Mouse (Mus musculus) limb, embryonic 14.5 days (tissue): Measurements from ENCODE around the gene Plekha4. TPM values are rescaled to one million over a fixed set of nuclear protein-coding genes. Genes with fewer than 3 reads are reported as not detected.

Source experiments
- ATAC-seq: fragments of 200-750 bp; cut with Nextera tagmentation; 2 replicates; pipeline ENCODE4 v1.8.0; 2017; ENCODE audit warnings: low read depth, moderate number of reproducible peaks, moderate TSS enrichment; ENCODE audit not compliant: low FRiP score
- DNase-seq: peaks from one replicate; pipeline ENCODE4 v3.0.0-alpha.2; 2015; ENCODE audit warnings: low spot score
- H3K27ac ChIP-seq: fragments of 300-500 bp; sonication (generic); replicated peaks from 2 replicates; pipeline ENCODE4 v1.5.1; 2014; ENCODE audit warnings: low read depth, mild to moderate bottlenecking, low read length, moderate library complexity, mixed read lengths
- H3K27me3 ChIP-seq: fragments of 300-500 bp; sonication (generic); 2 replicates; pipeline ENCODE4 v1.6.1; 2014; ENCODE audit warnings: low read length, mixed read lengths; ENCODE audit not compliant: control insufficient read depth, insufficient read depth
- H3K36me3 ChIP-seq: fragments of 300-500 bp; sonication (generic); 2 replicates; pipeline ENCODE4 v1.6.1; 2014; ENCODE audit warnings: mild to moderate bottlenecking, low read length, moderate library complexity, mixed read lengths; ENCODE audit not compliant: control insufficient read depth, insufficient read depth
- H3K4me1 ChIP-seq: fragments of 300-500 bp; sonication (generic); 2 replicates; pipeline ENCODE4 v1.6.1; 2014; ENCODE audit warnings: antibody characterized with exemption, low read length, mixed read lengths; ENCODE audit not compliant: control insufficient read depth, insufficient read depth
- H3K4me2 ChIP-seq: fragments of 300-500 bp; sonication (generic); replicated peaks from 2 replicates; pipeline ENCODE4 v1.6.1; 2014; ENCODE audit warnings: low read depth, mild to moderate bottlenecking, low read length, moderate library complexity; ENCODE audit not compliant: severe bottlenecking
- H3K4me3 ChIP-seq: fragments of 300-500 bp; sonication (generic); replicated peaks from 2 replicates; pipeline ENCODE4 v1.5.1; 2014; ENCODE audit warnings: low read length
- H3K9ac ChIP-seq: fragments of 300-500 bp; sonication (generic); 2 replicates; pipeline ENCODE4 v1.6.1; 2014; ENCODE audit warnings: mild to moderate bottlenecking, low read depth, low read length, moderate library complexity; ENCODE audit not compliant: severe bottlenecking
- H3K9me3 ChIP-seq: fragments of 300-500 bp; sonication (generic); 2 replicates; pipeline ENCODE4 v1.6.1; 2016; ENCODE audit warnings: low read length; ENCODE audit not compliant: control insufficient read depth
- POLR2A ChIP-seq: fragments of 200-500 bp; IDR thresholded peaks from 2 replicates; pipeline ENCODE4 v1.8.0; 2012; ENCODE audit warnings: inconsistent platforms, mild to moderate bottlenecking, moderate library complexity, borderline replicate concordance; ENCODE audit not compliant: insufficient read depth, insufficient read length; ENCODE audit errors: extremely low read depth
- WGBS: fragments of 180-500 bp; shearing (Covaris S2); extraction: QIAGEN DNeasy Blood & Tissue Kit; methylation state at CpG from one replicate; pipeline ENCODE4 v1.1.7; 2014; 5-methylcytosine and 5-hydroxymethylcytosine counted together
- polyA plus RNA-seq, 2 experiments: library from polyadenylated mRNA; depleted of rRNA in 1 of 2; stranded (reverse) in 1 of 2; unstranded in 1 of 2; fragments of >200 nt; fragmentation: Nextera tagmentation in 1 of 2; extraction: Ambion mirVana in 1 of 2; gene quantifications; 2 replicates each; pipeline versions ENCODE4 v1.2.1 to v1.2.3; 2012 to 2014

The Plekha4 gene
- polyA plus RNA-seq, 2 experiments: 4.6 to 13.1 TPM

- Histone ChIP-seq H3K4me1 (peaks cover 14% of the 10 kb centered on the region), H3K4me3 (no peak overlapping the region), H3K4me2 (no peak overlapping the region), H3K27ac (no peak overlapping the region), H3K9ac (no peak overlapping the region), H3K27me3 (no peaks in the 10 kb centered on the region), H3K36me3 (peaks cover 55% of the 10 kb centered on the region), H3K9me3 (no peaks in the 10 kb centered on the region)
- no peak for TF ChIP-seq POLR2A
- DNase-seq (no peak), ATAC-seq (no peak)
- WGBS: 96% methylated on average over 8 of the region's 8 CpGs
These were observed 33.8 kb upstream of the Plekha4 start for GRCm38 (mm10) chr7:45492225-45492844.

GRCm38 (mm10) chr7:45492951-45493350, 33.2 kb upstream of the Plekha4 start:
- WGBS: 93% methylated on average over 5 of the region's 5 CpGs
- H3K4me1 ChIP-seq: peaks cover 11% of the 10 kb centered on the region
- H3K9ac ChIP-seq: no peak overlapping the region
- TF ChIP-seq POLR2A: no peak
- H3K9me3 ChIP-seq: no peaks in the 10 kb centered on the region
- no peak for ATAC-seq
- no peak overlapping the region for H3K4me2 ChIP-seq
- no peak overlapping the region for H3K27ac ChIP-seq
- H3K36me3 ChIP-seq: peaks cover 62% of the 10 kb centered on the region
- H3K27me3 ChIP-seq: no peaks in the 10 kb centered on the region
- DNase-seq: no peak
- no peak overlapping the region for H3K4me3 ChIP-seq

- H3K27me3 ChIP-seq: no peaks in the 10 kb centered on the region
- no peaks in the 10 kb centered on the region for H3K9me3 ChIP-seq
- no peak overlapping the region for H3K9ac ChIP-seq
- no peak overlapping the region for H3K4me3 ChIP-seq
- WGBS: 86% methylated on average over 9 of the region's 9 CpGs
- H3K27ac ChIP-seq: no peak overlapping the region
- DNase-seq (no peak), ATAC-seq (no peak)
- H3K4me2 ChIP-seq: no peak overlapping the region
- peaks cover 7% of the 10 kb centered on the region; the same call in 1 of the 2 replicates for H3K4me1 ChIP-seq
- no peak for TF ChIP-seq POLR2A
- H3K36me3 ChIP-seq: peaks cover 78% of the 10 kb centered on the region
These were observed 31.6 kb upstream of the Plekha4 start for GRCm38 (mm10) chr7:45494548-45494947.

GRCm38 (mm10) chr7:45498427-45498826, 27.7 kb upstream of the Plekha4 start:
- ATAC-seq: no peak

GRCm38 (mm10) chr7:45507583-45507982, 18.5 kb upstream of the Plekha4 start:
- TF ChIP-seq POLR2A: no peak

More at GRCm38 (mm10) chr7:45498427-45498826, 27.7 kb upstream of the Plekha4 start:
- no peak for DNase-seq
- Histone ChIP-seq H3K9ac (no peak overlapping the region), H3K9me3 (no peaks in the 10 kb centered on the region), H3K4me3 (no peak overlapping the region), H3K27me3 (no peaks in the 10 kb centered on the region), H3K4me2 (no peak overlapping the region), H3K36me3 (peaks cover 95% of the 10 kb centered on the region), H3K27ac (no peak overlapping the region), H3K4me1 (no peaks in the 10 kb centered on the region)
- TF ChIP-seq POLR2A: no peak
- 95% methylated on average over 6 of the region's 6 CpGs for WGBS

More at GRCm38 (mm10) chr7:45507583-45507982, 18.5 kb upstream of the Plekha4 start:
- Histone ChIP-seq H3K27ac (no peak overlapping the region), H3K27me3 (no peaks in the 10 kb centered on the region), H3K9ac (no peak overlapping the region), H3K36me3 (peaks cover 43% of the 10 kb centered on the region), H3K9me3 (no peaks in the 10 kb centered on the region), H3K4me3 (no peak overlapping the region), H3K4me2 (no peak overlapping the region), H3K4me1 (peaks cover 13% of the 10 kb centered on the region)
- ATAC-seq: no peak
- DNase-seq: no peak
- WGBS: 89% methylated on average over 6 of the region's 6 CpGs
